Mouse (Mus musculus) kidney, embryonic 14.5 days (tissue): ENCODE measurements around the gene Dag1. TPM values are rescaled to one million over a fixed set of nuclear protein-coding genes. Genes with fewer than 3 reads are reported as not detected.

Source experiments
- ATAC-seq: fragments of 200-750 bp; cut with Nextera tagmentation; 2 replicates; pipeline ENCODE4 v1.8.0; 2017; ENCODE audit warnings: moderate number of reproducible peaks, mild to moderate bottlenecking, moderate TSS enrichment, moderate library complexity; ENCODE audit not compliant: low FRiP score, low TSS enrichment
- H3K27ac ChIP-seq: fragments of 300-500 bp; sonication (generic); 2 replicates; pipeline ENCODE4 v1.5.1; 2014; ENCODE audit warnings: low read depth, mild to moderate bottlenecking, low read length, moderate library complexity, mixed read lengths
- H3K27me3 ChIP-seq: fragments of 300-500 bp; sonication (generic); 2 replicates; pipeline ENCODE4 v1.6.1; 2014; ENCODE audit warnings: mild to moderate bottlenecking, low read length; ENCODE audit not compliant: control insufficient read depth, insufficient read depth
- H3K36me3 ChIP-seq: fragments of 300-500 bp; sonication (generic); 2 replicates; pipeline ENCODE4 v1.6.1; 2014; ENCODE audit warnings: low read length, mixed read lengths; ENCODE audit not compliant: control insufficient read depth, insufficient read depth
- H3K4me1 ChIP-seq: fragments of 300-500 bp; sonication (generic); 2 replicates; pipeline ENCODE4 v1.6.1; 2014; ENCODE audit warnings: low read length, mixed read lengths; ENCODE audit not compliant: control insufficient read depth, insufficient read depth
- H3K4me2 ChIP-seq: fragments of 300-500 bp; sonication (generic); replicated peaks from 2 replicates; pipeline ENCODE4 v1.6.1; 2014; ENCODE audit warnings: low read depth, mild to moderate bottlenecking, low read length
- H3K4me3 ChIP-seq: fragments of 300-500 bp; sonication (generic); 2 replicates; pipeline ENCODE4 v1.5.1; 2014; ENCODE audit warnings: mild to moderate bottlenecking, low read length
- H3K9ac ChIP-seq: fragments of 300-500 bp; sonication (generic); 2 replicates; pipeline ENCODE4 v1.6.1; 2014; ENCODE audit warnings: low read depth, mild to moderate bottlenecking, low read length, moderate library complexity
- H3K9me3 ChIP-seq: fragments of 300-500 bp; sonication (generic); 2 replicates; pipeline ENCODE4 v1.6.1; 2016; ENCODE audit warnings: low read length; ENCODE audit not compliant: control insufficient read depth
- WGBS: fragments of 180-500 bp; shearing (Covaris S2); extraction: QIAGEN DNeasy Blood & Tissue Kit; methylation state at CpG from one replicate; pipeline ENCODE4 v1.1.7; 2014; 5-methylcytosine and 5-hydroxymethylcytosine counted together
- polyA plus RNA-seq: library from polyadenylated mRNA; unstranded; fragments of >200 nt; fragmentation: Nextera tagmentation; extraction: Ambion mirVana; gene quantifications from 2 replicates; pipeline ENCODE4 v1.2.1, GENCODE M21; 2014

The Dag1 gene
- polyA plus RNA-seq, 1 experiment from 2014 or later, result 129 TPM

- no peak for ATAC-seq
- 62% methylated on average over 5 of the region's 5 CpGs for WGBS
These were observed 90.9 kb downstream of the Dag1 start for GRCm38 (mm10) chr9:108172777-108173350.

DNA sequence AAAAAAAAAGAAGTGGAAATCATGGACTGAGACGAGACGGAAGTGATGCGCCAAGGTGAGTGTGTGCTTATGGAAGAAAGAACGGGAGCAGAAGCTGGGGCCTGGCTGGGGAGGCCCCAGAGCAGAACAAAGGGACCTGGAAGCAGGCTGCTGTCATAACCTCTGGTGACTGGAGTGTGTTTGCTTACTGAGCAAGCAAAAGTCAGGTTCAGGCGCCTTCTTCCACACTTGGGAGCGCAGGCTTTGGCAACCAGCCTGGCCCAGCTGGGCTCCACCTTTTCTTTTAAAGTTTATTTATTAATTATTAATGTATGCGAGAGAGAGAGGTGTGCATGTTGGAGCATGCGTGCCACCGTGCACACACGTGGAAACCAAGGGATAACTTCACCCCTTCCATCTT is 94.0 kb downstream of the Dag1 start:
- Histone ChIP-seq H3K27me3 (no peaks in the 10 kb centered on the region), H3K9ac (no peak overlapping the region), H3K4me1 (peaks cover 1% of the 10 kb centered on the region; the same call in 1 of the 2 replicates), H3K4me2 (no peak overlapping the region), H3K4me3 (no peak overlapping the region), H3K36me3 (no peaks in the 10 kb centered on the region), H3K9me3 (no peaks in the 10 kb centered on the region), H3K27ac (no peak overlapping the region)
- WGBS, result 80% methylated on average over 10 of the region's 10 CpGs
- no peak for ATAC-seq

More at GRCm38 (mm10) chr9:108172777-108173350, 90.9 kb downstream of the Dag1 start:
- Histone ChIP-seq H3K27ac (no peak overlapping the region), H3K4me1 (peaks cover 4% of the 10 kb centered on the region; the same call in 1 of the 2 replicates), H3K36me3 (no peaks in the 10 kb centered on the region), H3K9me3 (no peaks in the 10 kb centered on the region), H3K4me2 (no peak overlapping the region), H3K4me3 (no peak overlapping the region), H3K9ac (no peak overlapping the region), H3K27me3 (no peaks in the 10 kb centered on the region)

- no peak overlapping the region for H3K9ac ChIP-seq
- H3K27ac ChIP-seq, result no peak overlapping the region
- H3K36me3 ChIP-seq, result no peaks in the 10 kb centered on the region
- no peak for ATAC-seq
- H3K4me2 ChIP-seq, result no peak overlapping the region
- H3K4me1 ChIP-seq, result no peaks in the 10 kb centered on the region
- H3K4me3 ChIP-seq, result no peak overlapping the region
- WGBS, result 53% methylated on average over 8 of the region's 8 CpGs
- no peaks in the 10 kb centered on the region for H3K27me3 ChIP-seq
- H3K9me3 ChIP-seq, result no peaks in the 10 kb centered on the region
These were observed 98.6 kb downstream of the Dag1 start for GRCm38 (mm10) chr9:108165143-108165542.

GRCm38 (mm10) chr9:108163646-108164284 is 100.0 kb downstream of the Dag1 start:
- H3K4me2 ChIP-seq, result no peak overlapping the region
- H3K27ac ChIP-seq, result no peak overlapping the region
- 85% methylated on average over 16 of the region's 16 CpGs for WGBS
- no peaks in the 10 kb centered on the region for H3K9me3 ChIP-seq
- no peaks in the 10 kb centered on the region for H3K36me3 ChIP-seq
- no peaks in the 10 kb centered on the region for H3K4me1 ChIP-seq
- no peak overlapping the region for H3K9ac ChIP-seq
- no peaks in the 10 kb centered on the region for H3K27me3 ChIP-seq
- no peak for ATAC-seq
- no peak overlapping the region for H3K4me3 ChIP-seq

DNA sequence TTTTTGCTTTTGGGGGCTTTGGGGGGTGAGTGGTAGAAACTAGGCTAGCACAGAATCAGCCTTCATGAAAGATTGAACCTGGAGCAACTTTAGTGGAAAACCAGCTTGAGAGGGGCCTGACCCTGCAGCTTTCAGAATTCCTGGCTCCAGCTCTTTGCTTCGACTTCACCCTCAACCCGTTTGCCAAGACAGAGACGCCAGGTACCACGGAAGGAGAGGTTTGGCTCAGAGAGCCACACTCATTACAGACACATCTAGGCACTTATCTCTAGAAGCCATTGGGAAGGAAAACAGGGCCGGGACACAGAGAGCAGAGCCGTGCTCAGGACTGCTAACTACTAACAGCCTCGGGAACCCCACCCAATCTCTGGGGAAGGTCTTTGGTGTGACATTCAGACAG is 105.9 kb downstream of the Dag1 start:
- Histone ChIP-seq H3K27ac (no peak overlapping the region), H3K9me3 (no peaks in the 10 kb centered on the region), H3K36me3 (no peaks in the 10 kb centered on the region), H3K27me3 (no peaks in the 10 kb centered on the region), H3K9ac (no peak overlapping the region), H3K4me3 (no peak overlapping the region), H3K4me1 (no peaks in the 10 kb centered on the region), H3K4me2 (no peak overlapping the region)
- ATAC-seq, result no peak
- WGBS, result 68% methylated on average over 7 of the region's 7 CpGs

GRCm38 (mm10) chr9:108157451-108157850 is 106.3 kb downstream of the Dag1 start:
- H3K4me1 ChIP-seq, result no peaks in the 10 kb centered on the region
- no peaks in the 10 kb centered on the region for H3K27me3 ChIP-seq
- no peak for ATAC-seq
- no peaks in the 10 kb centered on the region for H3K36me3 ChIP-seq
- no peak overlapping the region for H3K4me3 ChIP-seq
- no peaks in the 10 kb centered on the region for H3K9me3 ChIP-seq
- 92% methylated on average over 6 of the region's 6 CpGs for WGBS
- H3K27ac ChIP-seq, result no peak overlapping the region
- no peak overlapping the region for H3K4me2 ChIP-seq
- H3K9ac ChIP-seq, result no peak overlapping the region

DNA sequence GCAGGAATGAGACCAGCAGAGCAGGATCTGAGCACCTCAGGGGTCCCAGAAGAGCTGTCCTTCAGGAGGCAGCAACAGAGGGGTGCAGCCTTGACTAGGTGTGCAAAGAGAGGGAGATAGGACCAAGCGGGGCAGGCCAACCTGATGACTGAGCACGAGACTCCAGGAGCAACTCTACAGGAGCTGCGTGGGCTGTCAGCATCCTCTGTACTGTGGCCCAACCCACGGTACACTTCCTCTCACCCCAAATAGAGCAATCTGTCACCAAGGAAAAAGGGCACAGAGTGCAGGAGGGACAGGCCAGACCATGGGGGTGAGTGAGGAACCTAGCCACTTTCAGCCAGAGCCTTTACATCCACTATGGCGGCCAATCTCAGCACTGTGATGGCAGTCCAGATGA is 107.0 kb downstream of the Dag1 start:
- Histone ChIP-seq H3K9ac (no peak overlapping the region; the same call in 1 of the 2 replicates), H3K4me3 (no peak overlapping the region), H3K4me1 (no peaks in the 10 kb centered on the region), H3K9me3 (no peaks in the 10 kb centered on the region; the same call in 1 of the 2 replicates), H3K36me3 (no peaks in the 10 kb centered on the region), H3K4me2 (no peak overlapping the region), H3K27ac (no peak overlapping the region), H3K27me3 (no peaks in the 10 kb centered on the region)
- no peak for ATAC-seq
- 84% methylated on average over 5 of the region's 5 CpGs for WGBS

DNA sequence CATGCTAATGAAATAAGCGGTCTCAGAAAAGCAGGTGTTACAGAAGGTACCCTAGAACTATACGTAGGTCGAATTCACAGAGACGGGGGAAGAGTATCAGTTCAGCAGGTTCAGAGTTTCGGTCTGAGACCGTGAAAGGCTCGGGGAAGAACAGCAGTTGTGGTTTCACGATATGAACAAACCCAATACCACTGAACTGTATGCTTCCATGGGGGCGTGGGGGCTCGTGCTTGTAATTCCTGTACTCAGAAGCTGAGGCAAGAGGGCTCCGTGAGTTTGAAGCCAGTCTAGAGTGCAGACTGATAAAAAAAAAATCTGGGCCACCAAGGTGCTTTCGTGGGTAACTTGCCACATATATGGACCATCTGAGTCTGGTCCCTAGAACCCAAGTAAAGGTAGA is 108.9 kb downstream of the Dag1 start:
- WGBS, result 90% methylated on average over 12 of the region's 12 CpGs
- no peak for ATAC-seq

More for the DNA sequence above, 108.9 kb downstream of the Dag1 start:
- no peaks in the 10 kb centered on the region for H3K4me1 ChIP-seq
- H3K27me3 ChIP-seq, result no peaks in the 10 kb centered on the region
- no peak overlapping the region for H3K4me3 ChIP-seq
- no peak overlapping the region for H3K9ac ChIP-seq
- no peak overlapping the region for H3K27ac ChIP-seq
- H3K9me3 ChIP-seq, result no peaks in the 10 kb centered on the region; the same call in 1 of the 2 replicates
- no peaks in the 10 kb centered on the region for H3K36me3 ChIP-seq
- no peak overlapping the region for H3K4me2 ChIP-seq
